Mouse (Mus musculus): ENCODE data around the gene Csf1. TPM values are rescaled to one million over a fixed set of nuclear protein-coding genes. Genes with fewer than 3 reads are reported as not detected.

Csf1 gene
- total and polyA plus RNA-seq, 3 experiments = 0.12 to 0.19 TPM; not detected in 1

DNA sequence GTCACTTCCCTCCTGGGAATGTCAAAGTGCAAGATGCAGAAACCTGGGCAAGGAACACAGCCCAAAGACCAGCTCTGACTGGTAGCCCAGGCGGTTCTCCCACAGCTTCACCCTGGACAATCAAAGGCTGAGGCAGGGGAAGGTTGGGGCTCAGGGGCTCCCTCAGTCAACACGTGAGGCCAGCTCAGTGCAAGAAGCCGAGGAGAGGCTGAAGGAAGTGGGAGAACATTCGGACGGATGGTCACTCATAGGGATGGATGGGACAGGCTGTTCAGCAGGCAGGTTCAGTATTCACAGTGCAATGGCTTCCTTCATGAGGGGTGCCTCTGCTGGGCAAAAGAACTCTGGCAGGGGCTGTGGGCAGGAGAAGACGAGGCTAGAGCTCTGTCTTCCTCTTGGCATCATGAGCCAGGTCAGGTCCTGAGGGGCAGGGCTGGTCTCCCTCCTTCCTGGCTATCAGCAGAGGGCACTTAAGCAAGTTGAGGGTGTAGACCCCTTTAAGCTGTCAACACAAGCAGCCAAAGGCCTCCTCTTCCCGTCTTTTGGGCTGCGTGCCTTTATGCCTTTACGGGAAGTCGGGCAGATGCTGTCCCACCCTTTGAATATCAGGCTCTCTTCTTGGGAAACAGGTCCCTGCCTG, 18.1 kb downstream of the Csf1 start:
- no peak overlapping the region for H3K27ac ChIP-seq (ENCODE audit: control insufficient read depth, low read depth, low read length)
- no peak overlapping the region for H3K9ac ChIP-seq (ENCODE audit: control insufficient read depth, low read depth, low read length, poor library complexity, severe bottlenecking)
- H3K27me3 ChIP-seq (ENCODE audit: control insufficient read depth in 1 of 2, insufficient read depth in 2 of 2, low read length in 2 of 2) = peaks cover 0 to 6% of the 10 kb centered on the region in 2 experiments; a peak in 3 of 4 replicates
- no peaks in the 10 kb centered on the region for H3K79me2 ChIP-seq (ENCODE audit: control insufficient read depth, insufficient read depth, low read length, poor library complexity)
- H3K36me3 ChIP-seq (ENCODE audit: control insufficient read depth in 1 of 2, insufficient read depth in 2 of 2, low read length in 2 of 2) = no peaks in the 10 kb centered on the region
- TF ChIP-seq TAL1 (IDR thresholded peaks at IDR 0.05; ENCODE audit: low read length) (no peak), MYC (IDR thresholded peaks at IDR 0.05; ENCODE audit: low read depth, low read length) (no peak), MAZ (IDR thresholded peaks at IDR 0.05; ENCODE audit: low read depth, low read length) (no peak), POLR2AphosphoS5 (IDR thresholded peaks at IDR 0.05; ENCODE audit: borderline replicate concordance, low read depth, low read length) (no peak), POLR2AphosphoS2 (IDR thresholded peaks at IDR 0.05; ENCODE audit: low read length) (no peak), MXI1 (IDR thresholded peaks at IDR 0.05; ENCODE audit: low read depth, low read length) (no peak), BHLHE40 (IDR thresholded peaks at IDR 0.05; ENCODE audit: borderline replicate concordance, low read depth, low read length) (no peak), MEF2A (IDR thresholded peaks at IDR 0.05; ENCODE audit: extremely low read depth, insufficient replicate concordance, low read depth, low read length, poor library complexity, severe bottlenecking) (no peak), ETS1 (IDR thresholded peaks at IDR 0.05; ENCODE audit: low read depth, low read length) (no peak), USF2 (IDR thresholded peaks at IDR 0.05; ENCODE audit: borderline replicate concordance in 1 of 2, insufficient read depth in 1 of 2, low read depth in 1 of 2, low read length in 2 of 2) (no peak), NRF1 (IDR thresholded peaks at IDR 0.05; ENCODE audit: insufficient read depth, low read depth, low read length, poor library complexity, severe bottlenecking) (no peak), CHD2 (IDR thresholded peaks at IDR 0.05; ENCODE audit: low read length) (no peak)
- no peaks in the 10 kb centered on the region for H3K9me3 ChIP-seq (replicated peaks; ENCODE audit: insufficient read depth, low read length)
- no peak overlapping the region for H3K4me3 ChIP-seq (ENCODE audit: control insufficient read depth in 1 of 2, insufficient read depth in 1 of 2, low read depth in 2 of 2, low read length in 2 of 2)
- no peak for DNase-seq (ENCODE audit: low read depth, low spot score)
- no peaks in the 10 kb centered on the region for H3K4me1 ChIP-seq (ENCODE audit: control insufficient read depth in 1 of 2, insufficient read depth in 2 of 2, low read length in 2 of 2)

DNA sequence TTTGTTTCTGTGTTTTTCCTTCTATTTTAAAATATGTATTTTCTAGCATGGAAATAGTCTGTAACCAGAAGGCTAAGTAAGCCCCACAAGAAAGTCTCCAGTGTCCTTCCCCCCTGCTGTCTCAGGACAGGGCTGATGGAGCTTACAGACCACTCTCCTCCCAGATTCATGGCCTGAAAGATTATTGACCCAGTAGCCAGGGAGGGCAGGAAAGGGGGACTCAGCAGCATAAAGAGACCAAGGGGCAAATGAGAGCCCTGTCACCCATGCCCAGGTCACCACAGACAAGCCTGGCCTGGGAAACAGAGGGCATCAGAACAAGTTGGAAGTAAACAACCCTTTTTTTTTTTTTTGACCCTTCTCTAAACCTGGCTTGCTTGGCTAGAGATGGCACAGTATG, 18.9 kb downstream of the Csf1 start:
- Histone ChIP-seq H3K9me3 (replicated peaks; ENCODE audit: insufficient read depth, low read length) (no peaks in the 10 kb centered on the region), H3K36me3 (ENCODE audit: control insufficient read depth in 1 of 2, insufficient read depth in 2 of 2, low read length in 2 of 2) (no peaks in the 10 kb centered on the region), H3K79me2 (ENCODE audit: control insufficient read depth, insufficient read depth, low read length, poor library complexity) (no peaks in the 10 kb centered on the region), H3K9ac (ENCODE audit: control insufficient read depth, low read depth, low read length, poor library complexity, severe bottlenecking) (no peak overlapping the region), H3K27ac (ENCODE audit: control insufficient read depth, low read depth, low read length) (no peak overlapping the region), H3K4me3 (ENCODE audit: control insufficient read depth in 1 of 2, insufficient read depth in 1 of 2, low read depth in 2 of 2, low read length in 2 of 2) (no peak overlapping the region), H3K27me3 (ENCODE audit: control insufficient read depth in 1 of 2, insufficient read depth in 2 of 2, low read length in 2 of 2) (peaks cover under 1 to 6% of the 10 kb centered on the region in 2 experiments), H3K4me1 (ENCODE audit: control insufficient read depth in 1 of 2, insufficient read depth in 2 of 2, low read length in 2 of 2) (no peaks in the 10 kb centered on the region)
- no peak for DNase-seq (ENCODE audit: low read depth, low spot score)
- TF ChIP-seq CHD2 (IDR thresholded peaks at IDR 0.05; ENCODE audit: low read length) = no peak
- TF ChIP-seq UBTF (IDR thresholded peaks at IDR 0.05; ENCODE audit: borderline replicate concordance, insufficient read depth, low read depth, low read length) = no peak
- TF ChIP-seq POLR2AphosphoS5 (IDR thresholded peaks at IDR 0.05; ENCODE audit: borderline replicate concordance, low read depth, low read length) = no peak
- TF ChIP-seq ZKSCAN1 (IDR thresholded peaks at IDR 0.05; ENCODE audit: low read depth, low read length) = no peak

Measured in MEL (cell line).